Mouse (Mus musculus): ENCODE results near the gene Tmem259. TPM values are rescaled to one million over a fixed set of nuclear protein-coding genes. Genes with fewer than 3 reads are reported as not detected.

Gene Tmem259
- polyA plus RNA-seq, 1 experiment from 2014 or later = 19.2 TPM

DNA sequence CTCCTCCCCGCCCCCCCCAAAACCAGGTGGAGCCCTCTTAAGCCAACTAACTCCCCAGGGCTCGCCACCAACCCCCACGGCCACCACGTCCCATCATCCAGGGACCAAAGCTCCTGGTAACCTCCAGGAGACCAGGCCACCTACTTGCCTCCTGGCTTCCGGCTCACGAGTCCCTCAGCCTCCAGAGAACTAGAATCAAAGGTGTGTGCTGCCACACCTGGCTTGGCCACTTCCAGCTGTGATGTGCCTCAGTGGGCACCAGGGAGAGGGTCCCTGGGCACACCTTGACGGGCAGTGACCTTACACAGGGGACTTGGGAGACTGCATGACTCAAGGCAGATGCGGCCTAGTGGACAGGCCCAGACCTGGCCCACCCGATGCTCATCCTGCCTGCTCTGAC is 28.4 kb downstream of the Tmem259 start:
- no peak for ATAC-seq (ENCODE audit: low FRiP score)
- Histone ChIP-seq H3K27ac (no peak overlapping the region), H3K4me1 (peaks cover 10% of the 10 kb centered on the region), H3K4me3 (replicated peaks) (no peak overlapping the region), H3K27me3 (peaks cover 5% of the 10 kb centered on the region; the same call in 1 of the 2 replicates), H3K4me2 (no peak overlapping the region), H3K36me3 (replicated peaks) (peaks cover 21% of the 10 kb centered on the region), H3K9me3 (no peaks in the 10 kb centered on the region), H3K9ac (0 out of 2 replicates have a peak overlapping the region, but pooled peaks have one; percentile 21)
- WGBS = 83% methylated on average over 9 of the region's 9 CpGs

DNA sequence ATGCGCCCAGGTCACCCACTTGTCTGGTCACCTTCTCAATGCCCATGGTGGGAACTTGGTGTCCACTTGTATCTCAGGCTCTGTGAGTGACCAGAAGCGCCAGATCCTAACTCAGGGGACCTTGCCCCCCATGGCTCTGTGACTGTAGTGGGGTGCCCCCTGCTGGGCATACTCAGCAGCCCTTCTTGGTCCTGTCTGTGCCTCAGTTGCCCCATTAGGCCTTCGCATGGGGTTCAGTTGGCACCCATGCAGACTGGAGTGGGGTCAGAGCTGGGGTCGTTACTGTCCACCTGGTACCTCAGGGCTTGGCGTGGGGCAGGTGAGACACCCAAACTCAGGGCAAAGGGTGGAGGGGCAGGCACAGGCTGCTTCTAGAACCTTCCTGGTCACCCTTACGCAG is 30.2 kb downstream of the Tmem259 start:
- no peak for ATAC-seq (ENCODE audit: low FRiP score)
- Histone ChIP-seq H3K4me1 (peaks cover 7% of the 10 kb centered on the region), H3K27me3 (peaks cover 5% of the 10 kb centered on the region; the same call in 1 of the 2 replicates), H3K9ac (no peak overlapping the region), H3K9me3 (no peaks in the 10 kb centered on the region), H3K4me3 (replicated peaks) (no peak overlapping the region), H3K36me3 (replicated peaks) (peaks cover 35% of the 10 kb centered on the region), H3K27ac (no peak overlapping the region), H3K4me2 (no peak overlapping the region)
- WGBS = 87% methylated on average over 6 of the region's 6 CpGs

DNA sequence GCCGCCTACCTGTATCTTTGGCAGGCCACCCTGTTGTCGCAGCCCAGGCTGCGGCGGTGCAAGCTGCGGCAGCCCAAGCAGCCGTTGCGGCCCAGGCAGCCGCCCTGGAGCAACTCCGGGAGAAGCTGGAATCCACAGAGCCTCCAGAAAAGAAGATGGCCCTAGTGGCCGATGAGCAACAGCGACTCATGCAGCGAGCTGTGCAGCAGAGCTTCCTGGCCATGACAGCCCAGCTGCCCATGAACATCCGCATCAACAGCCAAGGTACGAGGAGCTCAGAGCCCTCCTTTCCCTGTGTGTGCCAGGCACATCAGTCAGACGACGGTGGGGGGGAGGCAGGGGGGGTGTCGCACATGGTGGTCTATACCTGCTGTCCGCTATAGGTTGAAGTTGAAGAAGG is 33.5 kb downstream of the Tmem259 start:
- Histone ChIP-seq H3K4me2 (no peak overlapping the region), H3K4me1 (peaks cover 15% of the 10 kb centered on the region), H3K36me3 (replicated peaks) (peaks cover 42% of the 10 kb centered on the region), H3K27me3 (no peaks in the 10 kb centered on the region), H3K27ac (no peak overlapping the region), H3K4me3 (replicated peaks) (no peak overlapping the region), H3K9ac (no peak overlapping the region), H3K9me3 (no peaks in the 10 kb centered on the region)
- ATAC-seq (ENCODE audit: low FRiP score) = no peak
- WGBS = 89% methylated on average over 18 of the region's 18 CpGs

DNA sequence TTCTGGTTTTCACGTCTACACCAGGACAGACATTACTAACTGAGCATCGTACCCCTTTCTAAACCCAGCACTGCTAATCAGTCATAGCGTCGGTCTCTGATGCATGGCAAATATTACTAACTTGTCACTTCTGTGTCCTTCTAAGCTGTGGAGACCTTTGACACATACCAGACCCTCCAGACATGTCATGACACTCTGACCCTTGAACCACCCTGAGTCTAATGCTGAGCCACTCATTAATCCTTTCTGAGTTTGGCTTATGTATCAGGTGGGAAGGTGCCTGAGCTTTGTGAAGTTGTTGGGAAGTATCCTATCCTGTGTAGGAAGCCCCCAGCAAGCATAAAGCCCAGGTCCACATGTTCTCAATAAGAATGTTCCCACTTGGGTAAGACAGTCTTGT is 34.3 kb downstream of the Tmem259 start:
- H3K4me3 ChIP-seq (replicated peaks) = no peak overlapping the region

DNA sequence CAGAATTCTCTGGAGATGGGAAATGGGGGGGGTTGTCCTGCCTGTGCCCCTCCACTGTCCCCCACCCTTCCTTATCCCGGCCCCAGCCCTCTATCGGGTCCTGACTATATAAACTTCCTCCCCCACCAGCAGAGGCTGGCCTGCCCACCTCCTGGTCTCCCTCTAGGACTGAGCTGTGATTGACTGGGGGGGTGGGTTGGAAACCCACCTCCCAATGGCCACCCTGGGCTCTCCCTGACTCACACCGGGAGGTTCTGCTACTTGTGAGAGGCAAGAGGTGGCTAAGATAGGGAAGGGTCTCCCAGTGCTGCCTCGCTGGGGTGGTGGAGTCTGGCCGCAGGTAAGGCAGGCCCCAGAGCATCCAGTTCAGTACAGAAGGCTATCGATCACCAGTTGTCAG is 36.6 kb downstream of the Tmem259 start:
- Histone ChIP-seq H3K4me2 (no peak overlapping the region), H3K4me3 (replicated peaks) (no peak overlapping the region), H3K27me3 (no peaks in the 10 kb centered on the region), H3K27ac (no peak overlapping the region), H3K9ac (no peak overlapping the region), H3K4me1 (peaks cover 31% of the 10 kb centered on the region), H3K36me3 (replicated peaks) (peaks cover 35% of the 10 kb centered on the region), H3K9me3 (no peaks in the 10 kb centered on the region)
- 79% methylated on average over 6 of the region's 6 CpGs for WGBS
- no peak for ATAC-seq (ENCODE audit: low FRiP score)

More for the DNA sequence above, 34.3 kb downstream of the Tmem259 start:
- Histone ChIP-seq H3K27ac (no peak overlapping the region), H3K4me1 (peaks cover 23% of the 10 kb centered on the region), H3K27me3 (no peaks in the 10 kb centered on the region), H3K4me2 (no peak overlapping the region), H3K36me3 (replicated peaks) (peaks cover 42% of the 10 kb centered on the region), H3K9me3 (no peaks in the 10 kb centered on the region), H3K9ac (no peak overlapping the region)
- 95% methylated on average over 4 of the region's 4 CpGs for WGBS
- ATAC-seq (ENCODE audit: low FRiP score) = no peak

DNA sequence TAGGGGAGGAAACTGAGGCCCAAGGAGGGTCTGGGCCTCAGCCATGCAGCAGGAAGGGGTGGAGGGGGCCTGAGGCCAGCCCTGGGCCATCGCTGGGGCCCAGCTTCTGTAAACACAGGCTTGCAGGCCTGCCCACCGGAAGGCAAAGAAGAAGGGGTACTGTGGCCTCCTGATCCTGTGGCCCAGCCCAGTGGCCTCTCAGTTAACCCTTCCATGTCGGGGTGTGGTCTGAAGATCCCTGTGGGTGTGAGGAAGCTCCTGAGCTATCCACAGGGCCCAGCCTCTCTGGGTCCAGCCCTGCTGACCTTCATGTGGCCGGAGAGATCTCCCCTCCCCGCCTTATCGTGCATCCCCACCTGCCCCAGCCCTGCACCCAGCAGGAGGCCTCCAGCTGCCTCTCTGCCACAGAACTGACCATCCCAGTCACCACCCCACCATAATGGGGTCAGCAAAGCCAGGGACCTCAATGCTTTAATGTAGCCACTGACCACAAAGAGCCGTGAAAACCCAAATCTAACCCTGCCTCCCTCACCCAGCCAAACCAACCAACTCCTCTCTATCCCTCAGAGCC is 37.3 kb downstream of the Tmem259 start:
- Histone ChIP-seq H3K9me3 (no peaks in the 10 kb centered on the region), H3K4me1 (peaks cover 31% of the 10 kb centered on the region), H3K36me3 (replicated peaks) (peaks cover 39% of the 10 kb centered on the region), H3K27ac (peak overlapping the region; percentile 36; the same call in 1 of the 2 replicates), H3K4me2 (peak overlapping the region; percentile 6; the same call in 1 of the 2 replicates), H3K4me3 (replicated peaks) (no peak overlapping the region), H3K27me3 (no peaks in the 10 kb centered on the region), H3K9ac (no peak overlapping the region; the same call in 1 of the 2 replicates)
- ATAC-seq (ENCODE audit: low FRiP score) = no peak
- WGBS = 15% methylated on average over 7 of the region's 7 CpGs

DNA sequence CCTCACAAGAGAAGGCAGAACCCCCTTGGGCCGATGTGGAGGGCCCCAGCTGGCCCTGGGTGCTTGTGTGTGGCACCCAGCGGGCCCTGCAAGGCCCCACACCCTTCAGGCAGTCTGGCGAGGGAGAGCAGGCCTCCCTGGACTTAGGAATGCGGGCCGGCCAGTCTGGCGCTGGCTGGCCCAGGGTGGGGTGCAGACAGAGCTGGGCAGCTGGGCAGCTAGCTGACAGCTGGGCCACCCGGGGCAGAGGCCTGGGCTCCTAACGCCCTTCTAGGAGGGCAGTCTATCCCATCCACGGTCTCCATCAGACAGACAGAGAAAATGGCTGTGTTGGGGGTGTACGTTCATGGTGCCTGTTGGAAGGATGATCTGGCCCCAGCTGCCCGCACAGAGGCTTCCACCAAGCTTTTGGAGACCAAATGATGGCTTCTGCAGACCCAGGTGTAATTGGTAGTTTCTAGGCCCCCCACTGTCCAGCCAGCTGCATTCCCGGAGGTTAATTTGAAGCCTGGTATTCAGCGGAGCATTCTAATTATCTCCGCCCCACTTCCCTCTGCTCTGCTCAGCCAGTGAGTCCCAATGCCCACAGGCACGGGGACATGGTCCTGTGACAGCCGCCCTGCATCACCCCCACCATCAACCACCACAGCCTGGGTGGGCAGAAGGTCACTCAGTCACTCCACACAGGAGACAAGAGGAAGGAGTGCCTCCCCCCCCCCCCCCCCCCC is 38.5 kb downstream of the Tmem259 start:
- Histone ChIP-seq H3K4me2 (peak overlapping the region; percentile 6), H3K9me3 (no peaks in the 10 kb centered on the region), H3K4me1 (peaks cover 31% of the 10 kb centered on the region), H3K9ac (no peak overlapping the region), H3K36me3 (replicated peaks) (peaks cover 31% of the 10 kb centered on the region), H3K27me3 (no peaks in the 10 kb centered on the region), H3K4me3 (replicated peaks) (0 out of 2 replicates have a peak overlapping the region, but pooled peaks have one; percentile 13), H3K27ac (peak overlapping the region; percentile 80)
- peak; percentile 67 for ATAC-seq (ENCODE audit: low FRiP score)
- 15% methylated on average over 16 of the region's 16 CpGs for WGBS

DNA sequence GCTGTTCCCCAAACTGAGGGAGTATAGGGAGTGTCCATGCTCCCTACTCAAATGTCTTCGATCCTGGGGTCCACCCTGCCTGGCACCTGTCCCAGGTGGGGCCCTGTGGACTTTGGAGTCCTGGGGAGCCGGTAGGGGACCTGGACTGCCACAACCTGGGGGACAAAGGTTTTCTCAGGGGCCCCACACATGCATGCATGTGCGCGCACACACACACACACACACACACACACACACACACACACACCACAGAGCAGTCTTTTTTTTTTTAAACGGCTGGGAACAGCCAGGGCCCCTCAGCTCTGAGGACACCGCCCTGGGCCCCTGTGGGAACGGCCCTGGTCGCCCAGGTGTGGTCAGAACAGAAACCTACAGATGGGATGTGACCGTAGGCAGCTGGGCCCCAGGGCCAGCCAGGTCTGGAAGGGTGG is 40.6 kb downstream of the Tmem259 start:
- Histone ChIP-seq H3K9ac (no peak overlapping the region), H3K27ac (no peak overlapping the region), H3K4me2 (no peak overlapping the region), H3K9me3 (no peaks in the 10 kb centered on the region), H3K4me3 (replicated peaks) (no peak overlapping the region), H3K36me3 (replicated peaks) (peaks cover 13% of the 10 kb centered on the region), H3K4me1 (peaks cover 31% of the 10 kb centered on the region), H3K27me3 (no peaks in the 10 kb centered on the region)
- no peak for ATAC-seq (ENCODE audit: low FRiP score)
- WGBS = 82% methylated on average over 9 of the region's 9 CpGs

DNA sequence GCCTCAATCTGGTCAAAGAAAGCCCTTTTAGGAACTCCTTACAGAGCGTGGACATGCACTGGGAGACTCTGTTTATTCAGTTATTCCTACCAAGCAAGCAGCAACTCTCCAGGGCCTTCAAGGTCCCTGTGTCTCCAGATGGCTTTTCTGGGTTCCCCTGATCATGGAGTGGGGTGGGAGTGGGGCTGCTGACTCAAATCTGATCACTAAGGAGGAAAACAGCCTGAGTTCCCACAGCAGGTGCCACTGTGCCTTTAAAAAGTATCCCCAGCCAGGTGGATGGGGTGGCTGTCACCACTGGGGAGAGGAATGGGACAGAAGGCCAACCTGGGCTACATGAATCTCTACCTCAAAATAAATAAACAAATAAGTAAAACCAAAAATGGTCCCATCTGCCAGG is 41.1 kb downstream of the Tmem259 start:
- Histone ChIP-seq H3K27ac (no peak overlapping the region), H3K9ac (no peak overlapping the region), H3K4me2 (no peak overlapping the region), H3K36me3 (replicated peaks) (peaks cover 10% of the 10 kb centered on the region; the same call in 1 of the 2 replicates), H3K27me3 (no peaks in the 10 kb centered on the region), H3K9me3 (no peaks in the 10 kb centered on the region), H3K4me3 (replicated peaks) (no peak overlapping the region), H3K4me1 (peaks cover 31% of the 10 kb centered on the region)
- 86% methylated on average over 1 of the region's 1 CpGs for WGBS
- no peak for ATAC-seq (ENCODE audit: low FRiP score)

DNA sequence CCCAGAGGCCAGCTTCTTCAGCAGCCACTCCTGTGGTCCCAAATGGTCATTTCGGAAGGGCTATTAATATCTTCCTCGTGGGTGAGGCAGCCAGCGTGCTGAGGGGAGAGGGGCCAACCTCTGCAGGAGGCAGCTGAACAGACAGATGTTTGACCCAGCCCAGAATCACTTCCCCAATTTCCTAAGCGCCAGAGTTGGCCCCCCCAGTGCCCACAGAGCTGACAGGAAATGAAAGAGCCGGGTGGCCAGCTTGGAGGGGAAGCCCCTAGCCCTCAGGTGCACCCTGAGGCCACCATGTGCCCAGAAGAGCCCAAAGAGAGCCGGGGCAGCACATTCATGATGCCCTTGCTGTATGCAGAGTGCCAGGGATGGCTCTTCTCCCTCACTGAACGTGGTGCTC is 43.4 kb downstream of the Tmem259 start:
- 76% methylated on average over 7 of the region's 7 CpGs for WGBS
- no peaks in the 10 kb centered on the region for H3K27me3 ChIP-seq
- ATAC-seq (ENCODE audit: low FRiP score) = no peak

DNA sequence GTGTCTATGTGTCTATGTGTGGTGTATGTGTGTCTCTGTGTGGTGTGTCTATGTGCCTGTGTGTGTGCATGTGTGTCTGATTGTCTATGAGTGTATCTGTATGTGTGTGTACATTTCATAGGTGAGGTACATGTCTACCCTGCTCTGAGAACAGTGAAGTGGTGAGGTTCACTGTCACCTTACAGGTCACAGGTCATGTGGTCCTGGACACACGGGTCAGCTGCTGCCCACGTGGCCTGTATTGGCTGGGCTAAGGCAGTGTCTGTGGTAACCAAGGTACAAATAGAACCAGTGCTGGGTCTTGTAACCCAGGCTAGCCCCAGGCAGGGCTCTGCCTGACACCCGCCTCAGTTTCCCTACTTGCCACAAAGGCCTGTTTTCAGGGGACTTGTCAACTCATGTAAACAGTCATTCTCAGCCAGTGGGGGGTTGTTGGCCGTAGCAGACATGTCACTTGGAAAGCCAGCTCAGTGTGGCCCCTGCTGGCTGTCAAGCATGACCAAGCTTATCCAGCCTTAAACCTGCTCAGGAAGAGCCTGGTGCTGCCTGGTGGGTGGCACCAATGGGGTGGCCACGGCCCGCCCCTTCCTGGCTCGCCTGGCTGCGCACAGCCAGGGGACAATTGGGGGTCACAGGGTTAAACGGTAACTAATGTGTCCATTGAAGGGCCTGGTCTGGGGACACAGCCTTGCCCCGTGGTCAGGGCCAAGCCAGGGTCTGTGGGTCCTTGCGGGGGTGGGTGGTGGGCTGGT is 46.2 kb downstream of the Tmem259 start:
- Histone ChIP-seq H3K4me3 (replicated peaks) (no peak overlapping the region), H3K4me2 (no peak overlapping the region), H3K36me3 (replicated peaks) (peaks cover 26% of the 10 kb centered on the region), H3K27me3 (no peaks in the 10 kb centered on the region), H3K9me3 (no peaks in the 10 kb centered on the region), H3K27ac (no peak overlapping the region), H3K9ac (no peak overlapping the region), H3K4me1 (peaks cover 24% of the 10 kb centered on the region)
- 66% methylated on average over 11 of the region's 11 CpGs for WGBS
- ATAC-seq (ENCODE audit: low FRiP score) = no peak

More for the DNA sequence above, 43.4 kb downstream of the Tmem259 start:
- Histone ChIP-seq H3K9me3 (no peaks in the 10 kb centered on the region), H3K27ac (no peak overlapping the region), H3K4me1 (peaks cover 28% of the 10 kb centered on the region), H3K4me2 (no peak overlapping the region), H3K9ac (no peak overlapping the region), H3K4me3 (replicated peaks) (no peak overlapping the region), H3K36me3 (replicated peaks) (peaks cover 10% of the 10 kb centered on the region; the same call in 1 of the 2 replicates)

DNA sequence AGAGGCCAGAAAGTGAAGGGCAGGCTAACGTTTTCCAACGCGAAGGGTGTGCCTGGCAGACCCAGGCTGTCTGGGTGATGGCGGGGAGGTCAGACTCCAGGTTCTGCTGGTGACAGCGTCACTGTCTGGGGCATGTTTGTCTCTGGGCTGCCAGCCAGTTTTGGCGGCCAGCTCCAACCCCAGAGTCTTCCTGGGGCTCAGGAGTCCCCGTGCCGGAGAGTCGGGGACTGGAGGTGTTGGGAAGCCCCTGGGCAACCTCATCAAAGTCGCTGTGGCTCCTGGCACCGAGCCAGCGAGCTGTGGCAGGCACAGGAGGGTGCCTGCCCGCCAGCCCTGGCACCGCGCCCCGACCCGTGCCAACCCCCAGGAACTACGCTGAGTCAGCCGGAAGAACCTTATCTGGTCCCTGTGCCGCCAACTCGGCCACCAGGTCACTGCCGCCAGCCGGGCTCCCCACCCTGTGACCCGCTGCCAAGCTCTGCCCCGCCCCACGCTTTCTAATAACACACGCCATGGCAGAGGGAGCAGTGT is 47.2 kb downstream of the Tmem259 start:
- Histone ChIP-seq H3K4me2 (no peak overlapping the region), H3K27ac (peak overlapping the region; percentile 31; the same call in 1 of the 2 replicates), H3K4me3 (replicated peaks) (no peak overlapping the region), H3K9me3 (no peaks in the 10 kb centered on the region), H3K4me1 (peaks cover 34% of the 10 kb centered on the region), H3K9ac (no peak overlapping the region), H3K27me3 (no peaks in the 10 kb centered on the region), H3K36me3 (replicated peaks) (peaks cover 32% of the 10 kb centered on the region)
- no peak for ATAC-seq (ENCODE audit: low FRiP score)
- WGBS = 81% methylated on average over 27 of the region's 27 CpGs

All from forebrain, embryonic 12.5 days (tissue).